Mouse (Mus musculus): ENCODE data around the gene Sbno1.
"Not testable (repeated sequence)": the region's sequence is repeated elsewhere in the genome, so short reads cannot be mapped to it uniquely, and the experiment has no call there.

Gene Sbno1

GRCm38 (mm10) chr5:124425412-124426259 is at the start of gene Sbno1:
TSS of gene Sbno1 (minus strand) at chr5:124426001.
- DNase-seq, result peak; percentile 97

DNA sequence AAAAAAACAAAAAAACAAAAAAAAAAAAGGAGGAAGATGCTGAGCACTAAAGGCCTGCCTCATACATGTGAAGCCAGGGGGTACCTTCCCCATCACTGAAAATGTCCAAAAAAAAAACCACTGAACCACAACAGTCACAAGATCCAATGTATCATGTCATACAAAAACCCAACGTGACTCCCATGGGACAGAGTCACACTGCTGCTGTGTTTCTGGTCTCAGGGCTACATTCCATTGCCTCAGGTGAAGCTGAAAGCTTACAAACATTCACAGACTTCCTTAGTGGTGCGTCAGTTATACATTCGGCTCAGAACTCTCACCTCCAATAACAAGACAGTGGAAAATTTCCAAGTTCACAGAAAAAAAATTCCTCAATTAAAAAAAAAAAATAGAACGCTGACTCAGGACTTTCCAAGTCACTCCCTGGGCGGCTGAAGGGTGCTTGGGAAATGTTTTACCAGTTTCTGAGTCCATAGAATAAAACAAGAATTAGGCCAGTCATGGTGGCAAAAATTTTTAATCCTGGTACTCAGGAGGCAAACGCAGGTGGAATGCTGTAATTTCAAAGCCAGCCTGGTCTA is 44.9 kb upstream of the Sbno1 start:
- DNase-seq, result no peak

GRCm38 (mm10) chr5:124469486-124469885 is 43.7 kb upstream of the Sbno1 start:
- no peak for DNase-seq

- DNase-seq, result no peak
Observed at GRCm38 (mm10) chr5:124468365-124468764, 42.6 kb upstream of the Sbno1 start.

DNA sequence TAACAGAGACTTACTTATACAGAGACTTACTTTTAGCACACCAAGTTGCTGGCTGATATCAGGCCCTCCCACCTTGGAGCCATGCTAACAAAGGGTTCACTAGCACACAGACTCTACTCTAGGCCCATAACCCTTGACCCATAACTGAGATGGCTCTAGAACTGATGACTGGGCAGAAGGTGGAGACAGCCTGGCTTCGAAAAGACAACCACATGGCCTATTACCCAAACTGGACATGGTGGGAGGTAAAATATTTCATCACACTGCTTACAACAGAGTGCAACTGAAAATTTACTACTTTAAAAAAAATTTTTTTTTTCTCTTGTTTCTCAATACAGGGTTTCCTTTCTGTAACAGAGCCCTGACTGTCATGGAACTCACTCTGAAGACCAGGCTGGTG is 42.0 kb upstream of the Sbno1 start:
- DNase-seq, result no peak

- no peak for DNase-seq
Observed at GRCm38 (mm10) chr5:124464905-124465304, 39.1 kb upstream of the Sbno1 start.

DNA sequence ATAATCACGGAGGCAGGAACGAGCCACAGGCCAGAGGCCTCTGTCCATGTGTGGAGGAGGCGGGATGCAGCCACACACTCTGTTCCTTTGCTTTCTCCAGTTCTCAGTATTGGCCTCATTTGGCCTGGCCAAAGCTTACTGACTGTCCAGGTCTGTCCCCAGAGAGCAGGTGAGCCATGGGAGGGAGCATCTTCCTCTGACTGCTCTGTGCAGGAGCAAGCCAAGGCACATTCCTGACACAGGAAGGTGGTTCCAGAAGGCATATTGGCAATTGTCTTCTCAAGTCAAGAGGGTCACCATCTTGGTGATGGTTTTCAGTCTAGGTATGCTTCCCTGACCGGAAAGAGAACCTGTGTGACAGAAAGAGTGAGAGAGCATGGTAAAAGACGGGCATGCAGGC is 37.7 kb upstream of the Sbno1 start:
- no peak for DNase-seq

- no peak for DNase-seq
Observed at GRCm38 (mm10) chr5:124462297-124463025, 36.7 kb upstream of the Sbno1 start.

DNA sequence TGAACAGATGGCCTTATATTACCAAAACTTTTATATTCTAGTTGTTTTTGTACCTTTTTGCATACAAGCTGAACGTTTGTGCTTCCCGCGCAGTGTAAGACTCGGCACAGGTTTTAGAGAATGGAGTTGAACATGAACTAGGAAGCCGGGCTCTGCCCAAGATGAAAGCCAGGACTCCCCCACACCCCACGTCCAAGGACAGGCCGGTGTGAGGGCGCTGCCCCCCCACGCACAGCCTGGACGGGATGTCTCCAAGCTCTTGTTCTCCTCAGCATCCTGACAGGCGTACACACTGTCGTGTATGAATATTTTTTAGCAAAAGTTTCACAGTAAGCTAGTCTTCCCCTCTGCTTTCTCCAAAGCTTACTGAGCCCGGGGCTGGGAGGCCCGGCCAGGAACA is 35.1 kb upstream of the Sbno1 start:
- not testable (repeated sequence) for DNase-seq

DNA sequence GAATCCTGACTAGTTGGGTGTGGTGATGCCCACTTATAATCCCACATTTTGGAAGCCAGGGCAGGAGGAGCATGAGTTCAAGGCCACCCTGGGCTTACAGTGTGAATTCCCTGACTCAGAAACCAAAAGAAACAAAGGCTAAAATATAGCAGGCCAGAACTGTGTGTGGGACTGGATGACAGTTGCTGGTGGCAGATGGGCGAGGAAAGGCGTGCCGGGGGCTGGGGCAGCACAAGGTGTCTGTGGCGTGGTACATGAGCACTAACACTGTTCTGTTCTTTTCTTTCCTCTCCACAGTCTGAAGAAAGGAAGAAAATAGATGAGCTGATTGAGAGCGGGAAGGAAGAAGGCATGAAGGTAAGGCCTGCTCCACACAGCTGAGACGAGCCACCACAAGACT is 31.0 kb upstream of the Sbno1 start:
- DNase-seq, result no peak

DNA sequence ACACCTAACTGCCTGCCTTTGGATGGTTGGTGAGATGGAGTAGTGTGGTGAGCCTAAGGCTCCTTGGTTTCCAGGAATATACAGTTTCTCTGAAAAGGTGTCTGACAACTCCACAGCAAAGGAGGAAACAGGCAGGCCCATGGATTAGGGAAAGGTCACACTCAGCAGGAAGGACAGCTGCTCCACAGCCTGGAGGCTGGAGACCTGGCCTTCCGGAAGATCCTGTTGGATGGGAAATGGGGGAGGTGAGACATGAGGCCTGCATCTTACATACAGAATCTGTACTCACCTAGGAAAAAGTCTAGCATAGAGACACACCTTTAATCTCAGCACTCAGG is 28.2 kb upstream of the Sbno1 start:
- DNase-seq, result no peak

GRCm38 (mm10) chr5:124453339-124454081 is 27.7 kb upstream of the Sbno1 start:
- no peak for DNase-seq

GRCm38 (mm10) chr5:124452494-124453228 is 26.9 kb upstream of the Sbno1 start:
- DNase-seq, result no peak

- no peak for DNase-seq
Observed at GRCm38 (mm10) chr5:124450641-124451340, 25.0 kb upstream of the Sbno1 start.

DNA sequence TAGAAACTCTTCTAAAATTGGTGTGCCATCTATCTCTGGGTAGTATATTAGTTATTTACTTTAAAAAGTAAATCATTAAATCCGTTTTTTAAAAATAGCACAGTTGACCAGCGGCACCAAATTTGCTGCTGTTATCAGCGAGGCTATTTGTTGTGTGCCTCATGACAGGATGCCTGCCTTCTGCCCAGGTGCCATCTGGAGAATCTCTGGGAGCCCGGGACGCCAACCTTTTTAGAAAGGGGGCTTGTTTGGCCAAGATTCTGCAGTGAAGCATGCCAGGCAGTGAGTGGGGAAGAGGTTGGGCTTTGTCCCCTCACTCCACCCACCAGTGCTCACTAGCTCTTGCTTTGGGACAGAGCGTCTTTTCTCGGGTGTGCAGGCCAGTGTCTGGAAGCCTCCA is 24.2 kb upstream of the Sbno1 start:
- DNase-seq, result no peak

GRCm38 (mm10) chr5:124449494-124449893 is 23.7 kb upstream of the Sbno1 start:
- DNase-seq, result peak; percentile 43

GRCm38 (mm10) chr5:124446301-124446881 is 20.6 kb upstream of the Sbno1 start:
- peak; percentile 84 for DNase-seq

DNA sequence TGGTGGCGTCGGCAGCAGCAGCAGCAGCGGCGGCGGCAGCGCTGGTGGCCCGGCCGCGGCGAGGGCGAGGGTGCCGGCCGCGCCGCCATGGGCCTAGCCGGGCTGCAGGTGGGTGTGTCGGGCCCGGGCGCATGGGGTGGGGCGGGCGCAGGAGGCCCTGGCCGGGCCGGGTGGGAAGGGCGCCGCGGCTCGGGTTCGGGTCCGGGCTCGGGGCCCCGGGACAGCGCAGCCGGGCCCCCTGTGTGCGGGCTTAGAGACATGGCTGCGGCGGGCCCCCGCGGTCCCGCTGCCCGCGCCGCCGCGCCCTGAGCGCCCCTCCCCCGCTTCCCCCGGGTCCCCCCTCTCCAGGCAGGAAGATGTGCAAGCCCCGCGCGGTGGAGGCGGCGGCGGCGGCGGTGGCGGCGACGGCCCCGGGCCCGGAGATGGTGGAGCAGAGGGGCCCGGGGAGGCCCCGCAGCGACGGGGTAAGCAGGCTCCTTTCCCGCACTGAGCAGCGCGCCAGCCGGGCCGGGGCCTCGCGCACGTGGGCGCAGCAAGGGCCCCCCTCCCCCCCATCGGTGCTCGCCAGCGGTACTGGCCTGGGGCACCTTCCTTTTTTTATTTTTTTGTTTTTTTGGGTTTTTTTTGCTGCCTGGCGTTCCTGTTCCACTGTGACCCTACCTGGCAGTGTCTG is 20.0 kb upstream of the Sbno1 start:
- peak; percentile 35 for DNase-seq

- DNase-seq, result peak; percentile 80
Observed at GRCm38 (mm10) chr5:124444661-124445561, 19.1 kb upstream of the Sbno1 start.

DNA sequence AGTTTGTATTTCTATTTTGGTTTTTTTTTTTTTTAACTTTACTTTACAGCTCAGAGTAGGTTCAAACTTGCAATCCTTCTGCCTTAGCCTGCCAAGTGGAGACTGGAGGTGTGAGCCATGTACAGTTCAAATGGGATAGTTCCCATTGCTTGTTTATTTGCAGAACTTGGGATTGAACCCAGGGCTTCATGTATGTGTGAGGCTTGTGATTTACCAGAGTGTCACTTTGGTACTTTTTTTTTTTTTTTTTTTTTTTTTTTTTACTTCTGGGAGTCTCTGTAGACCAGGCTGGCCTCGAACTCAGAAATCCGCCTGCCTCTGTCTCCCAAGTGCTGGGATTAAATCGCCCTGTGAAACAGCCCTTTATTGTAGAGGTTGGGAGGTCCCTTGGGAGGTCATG is 18.4 kb upstream of the Sbno1 start:
- DNase-seq, result no peak
